Mouse (Mus musculus) heart, postnatal 0 days (tissue): ENCODE results near the gene Zfp82.

Experiments
- CTCF ChIP-seq: IDR thresholded peaks from 2 replicates; pipeline ENCODE4 v1.5.1; 2016; ENCODE audit warnings: antibody characterized with exemption, control low read depth, low read depth
- EP300 ChIP-seq: IDR thresholded peaks from 2 replicates; pipeline ENCODE4 v1.6.1; 2016; ENCODE audit warnings: antibody characterized with exemption, low read depth

DNA sequence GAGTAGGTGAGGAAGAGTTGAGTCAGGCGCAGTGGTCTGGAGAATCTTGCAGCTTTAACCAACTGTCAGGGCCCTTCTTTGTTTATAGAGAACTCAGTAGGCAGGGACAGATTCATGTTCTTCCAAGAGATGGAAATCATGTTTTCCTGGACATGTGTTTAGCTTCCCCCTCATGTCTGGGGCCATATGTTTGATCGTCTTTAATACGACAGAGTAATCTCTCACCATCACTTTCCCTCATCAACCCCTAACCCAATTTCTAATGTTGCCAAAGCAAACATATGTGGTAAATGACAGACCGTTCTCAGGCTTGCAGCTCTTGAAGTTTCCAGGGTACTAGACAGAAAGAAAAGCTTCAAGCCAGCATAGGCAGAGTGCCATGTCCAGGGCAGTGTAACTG lies 24.6 kb downstream of the Zfp82 start:
- TF ChIP-seq EP300 = no peak
- no peak for TF ChIP-seq CTCF
